Mouse (Mus musculus) left cerebral cortex, adult 18-20 months (tissue): ENCODE measurements at regions not wholly inside any gene's neighbourhood (a gene's known extent, or its start where the extent isn't known, plus 50 kb on each side); places are given as distances from the start of the nearest gene placed in this dataset.

Experiments
- DNase-seq, 2 experiments: peaks; one replicate each; pipeline ENCODE4 v3.0.0; 2021 to 2022; ENCODE audit warnings: low spot score in 2 of 2, mixed read lengths in 1 of 2

DNA sequence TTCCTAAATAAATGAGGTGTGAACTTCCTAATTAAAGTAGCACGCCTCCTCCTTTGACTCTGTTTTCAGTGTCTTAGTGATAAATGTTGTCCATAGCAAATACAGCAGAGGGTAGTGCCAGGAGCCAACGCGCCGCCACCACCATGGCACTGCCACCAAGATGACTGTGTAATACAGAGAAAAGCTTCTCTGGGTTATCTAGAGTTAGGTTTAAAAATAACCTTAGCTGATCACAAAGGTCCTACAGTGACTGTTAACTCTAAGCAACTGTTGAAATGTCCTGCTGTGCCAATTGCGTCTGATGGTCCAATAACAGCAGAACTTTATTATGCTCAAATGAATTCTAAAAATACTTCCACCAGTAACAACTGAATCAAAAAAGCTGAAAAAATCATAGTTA lies 186.1 kb upstream of the Hand2 start:
- DNase-seq: no peak

DNA sequence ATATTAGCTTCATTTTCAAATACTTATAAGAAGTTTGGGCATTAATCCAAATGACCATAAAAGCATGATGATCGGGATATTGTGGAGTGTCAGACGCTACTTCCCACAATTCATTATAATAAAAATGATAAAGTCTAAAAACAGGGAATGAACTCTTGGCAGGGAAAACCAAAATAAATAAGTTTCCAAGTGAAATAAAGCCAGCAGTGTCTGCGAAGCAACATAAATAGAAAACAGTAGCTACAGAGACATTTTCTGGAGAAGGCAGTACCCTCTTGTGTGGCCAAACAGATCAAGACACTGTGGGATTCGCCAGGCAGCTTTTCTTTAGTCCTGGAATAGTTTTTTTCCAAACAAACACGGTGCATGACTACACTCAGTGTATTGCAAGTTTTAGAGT lies 172.7 kb upstream of the Hand2 start:
- no peak for DNase-seq

DNA sequence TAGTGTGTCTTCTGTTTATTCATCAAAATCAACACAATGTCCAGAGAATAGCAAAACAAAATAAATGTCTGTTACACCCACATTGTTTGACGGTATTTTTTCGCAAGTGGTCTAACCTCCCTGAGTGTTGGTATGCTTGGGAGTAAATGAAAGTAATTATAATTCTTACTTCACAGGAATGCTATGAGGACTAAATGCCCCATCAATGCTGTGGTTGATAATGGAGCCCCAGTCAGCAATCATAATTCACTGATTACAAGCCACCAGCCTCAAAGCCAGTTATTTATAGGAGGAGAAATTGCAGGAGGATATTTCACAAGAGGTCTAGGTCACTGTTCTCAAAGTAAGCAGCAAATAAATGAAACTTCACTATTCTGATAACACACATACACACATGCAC lies 129.6 kb upstream of the Hand2 start:
- no peak for DNase-seq

DNA sequence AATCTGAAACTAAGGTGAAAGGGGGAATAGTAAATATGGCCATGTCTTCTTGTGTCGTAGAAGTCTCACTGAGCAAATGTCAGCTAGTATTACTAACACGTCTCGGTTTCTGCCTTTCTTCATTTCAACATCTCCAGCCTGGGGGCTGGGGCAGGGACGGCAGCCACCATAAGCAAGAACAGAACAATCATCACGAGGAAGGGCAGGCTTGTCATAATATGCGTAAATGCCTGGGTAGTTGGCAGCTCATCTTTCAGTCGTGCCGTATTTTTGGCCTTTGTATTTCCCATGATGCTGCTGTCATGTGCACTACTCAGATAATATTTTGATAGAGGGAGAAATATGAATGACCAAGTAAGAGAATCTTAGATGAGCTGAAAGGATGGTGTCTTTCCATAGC lies 120.5 kb upstream of the Hand2 start:
- DNase-seq: no peak

DNA sequence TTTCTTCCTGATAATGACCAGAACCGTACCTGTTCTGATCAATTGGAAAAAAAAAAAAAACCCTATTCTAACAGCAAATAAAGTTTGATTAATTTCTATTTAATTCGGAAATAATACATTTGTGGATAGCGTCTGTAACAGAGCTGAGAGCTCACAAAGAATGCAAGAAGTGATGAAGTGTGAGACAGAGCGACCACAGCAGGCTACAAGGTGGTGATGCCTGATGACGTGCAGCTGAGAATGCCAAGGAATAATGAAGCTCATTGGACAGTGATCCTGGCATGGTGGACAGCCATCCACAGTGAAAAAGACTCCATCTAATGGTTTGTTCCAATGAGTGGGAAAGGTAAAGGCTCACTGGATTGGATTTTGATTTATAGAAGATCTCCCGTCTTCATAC lies 111.2 kb upstream of the Hand2 start:
- no peak for DNase-seq

- DNase-seq: no peak
Measured at GRCm38 (mm10) chr8:57213066-57213465, 107.7 kb upstream of the Hand2 start.

DNA sequence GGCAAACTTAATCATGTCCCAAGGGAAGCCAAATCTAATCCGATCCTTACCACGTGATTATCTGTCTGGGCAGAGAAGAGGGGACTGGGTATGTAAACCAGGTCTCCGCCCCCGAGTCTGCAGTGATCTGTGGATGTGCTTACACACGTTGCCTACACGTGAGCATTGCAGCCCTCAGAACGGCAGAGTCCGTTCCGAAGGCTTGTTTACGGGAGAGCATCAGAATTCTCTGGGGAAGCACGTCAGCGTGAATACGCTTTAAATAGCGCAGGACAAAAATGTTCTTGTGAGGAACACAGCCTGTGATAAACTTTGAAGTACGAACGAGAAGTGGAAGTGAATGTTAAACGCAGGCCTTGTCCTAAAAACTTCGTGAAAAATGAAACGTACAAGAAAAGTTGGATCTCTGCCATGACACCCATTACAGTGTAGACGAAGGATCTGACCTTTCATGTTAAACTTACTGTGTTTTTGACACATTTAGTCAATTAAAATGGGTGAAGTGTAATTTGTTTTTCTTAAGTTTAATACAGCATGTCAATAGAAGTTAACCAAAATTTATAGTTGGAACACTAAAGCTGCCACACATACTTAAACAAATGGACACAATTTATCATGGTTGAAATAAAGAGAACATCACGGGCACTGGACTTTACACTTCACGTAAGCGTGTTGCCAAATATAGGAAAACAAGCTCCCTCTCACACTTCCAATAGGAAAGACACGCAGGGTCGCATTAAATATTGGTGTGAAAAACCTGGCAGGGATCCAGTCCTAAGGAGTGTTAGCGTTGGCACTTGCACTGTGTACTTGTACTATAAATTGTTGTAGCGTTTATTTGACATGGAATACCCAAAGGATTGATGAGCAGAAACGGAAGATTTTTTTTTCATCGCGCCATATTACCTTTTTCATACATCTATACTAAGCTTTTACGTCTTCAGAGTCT lies 106.5 kb upstream of the Hand2 start:
- no peak for DNase-seq

DNA sequence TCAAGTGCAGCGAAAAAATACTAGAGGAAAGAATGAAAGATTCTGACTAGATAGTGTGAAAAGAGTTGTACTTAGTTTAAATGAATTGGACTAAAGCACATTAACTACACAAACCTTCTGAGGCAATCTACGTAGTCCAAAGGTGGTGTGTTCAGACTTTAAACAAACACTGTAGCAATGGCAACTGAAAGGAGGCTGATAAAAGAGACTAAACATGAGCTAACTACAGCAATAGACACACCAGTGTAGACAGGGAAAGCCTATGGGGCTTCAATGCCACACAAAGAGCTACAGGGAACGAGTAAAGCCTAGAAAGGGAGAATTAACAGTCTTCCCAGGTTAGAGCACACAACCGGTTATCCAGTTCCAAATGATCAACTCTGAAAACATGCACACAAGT lies 90.2 kb upstream of the Hand2 start:
- DNase-seq: no peak

- no peak for DNase-seq
Measured at GRCm38 (mm10) chr8:57242301-57242700, 78.5 kb upstream of the Hand2 start.

DNA sequence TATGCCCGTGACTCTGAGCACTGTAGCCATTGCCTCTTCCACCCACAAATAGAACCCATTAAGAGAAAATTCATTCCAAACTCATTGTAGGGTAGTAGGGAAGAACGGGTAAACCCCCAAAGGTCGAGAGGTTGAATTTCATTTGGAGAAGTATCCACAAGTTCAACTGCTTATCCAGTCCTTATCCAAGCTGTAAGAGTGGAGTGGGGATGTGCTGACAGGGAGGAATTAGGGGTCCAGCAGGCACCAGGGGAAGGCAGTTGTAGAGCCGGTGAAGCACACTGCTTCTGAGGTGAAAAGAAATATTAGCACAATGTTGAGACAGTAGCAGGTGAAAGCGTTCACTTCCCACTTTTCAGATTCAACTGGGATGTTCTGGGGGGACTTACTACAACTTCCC lies 71.7 kb upstream of the Hand2 start:
- no peak for DNase-seq
